Mouse (Mus musculus) hindbrain, embryonic 16.5 days (tissue): ENCODE measurements at regions not wholly inside any gene's neighbourhood (a gene's known extent, or its start where the extent isn't known, plus 50 kb on each side); places are given as distances from the start of the nearest gene placed in this dataset.

ENCODE experiments used
- ATAC-seq: fragments of 200-750 bp; cut with Nextera tagmentation; 2 replicates; pipeline ENCODE4 v1.8.0; 2017; ENCODE audit warnings: moderate TSS enrichment, moderate library complexity
- H3K27ac ChIP-seq: fragments of 300-500 bp; sonication (generic); 2 replicates; pipeline ENCODE4 v1.5.1; 2014; ENCODE audit warnings: low read depth, mild to moderate bottlenecking, control low read depth, low read length, moderate library complexity
- H3K27me3 ChIP-seq: fragments of 300-500 bp; sonication (generic); replicated peaks from 2 replicates; pipeline ENCODE4 v1.6.1; 2014; ENCODE audit warnings: low read length; ENCODE audit not compliant: control insufficient read depth, insufficient read depth
- H3K36me3 ChIP-seq: fragments of 300-500 bp; sonication (generic); 2 replicates; pipeline ENCODE4 v1.6.1; 2014; ENCODE audit warnings: mild to moderate bottlenecking, low read length, moderate library complexity, mixed read lengths; ENCODE audit not compliant: control insufficient read depth, insufficient read depth
- H3K4me1 ChIP-seq: fragments of 300-500 bp; sonication (generic); 2 replicates; pipeline ENCODE4 v1.6.1; 2014; ENCODE audit warnings: low read depth, low read length; ENCODE audit not compliant: control insufficient read depth, insufficient read depth
- H3K4me2 ChIP-seq: fragments of 300-500 bp; sonication (generic); 2 replicates; pipeline ENCODE4 v1.6.1; 2014; ENCODE audit warnings: mild to moderate bottlenecking, low read length, control low read depth, moderate library complexity
- H3K4me3 ChIP-seq: fragments of 300-500 bp; sonication (generic); 2 replicates; pipeline ENCODE4 v1.5.1; 2014; ENCODE audit warnings: mild to moderate bottlenecking, low read length, control low read depth, moderate library complexity
- H3K9ac ChIP-seq: fragments of 300-500 bp; sonication (generic); 2 replicates; pipeline ENCODE4 v1.6.1; 2014; ENCODE audit warnings: low read depth, mild to moderate bottlenecking, control low read depth, low read length, moderate library complexity
- H3K9me3 ChIP-seq: fragments of 300-500 bp; sonication (generic); 2 replicates; pipeline ENCODE4 v1.6.1; 2014; ENCODE audit warnings: mild to moderate bottlenecking, low read length, moderate library complexity; ENCODE audit not compliant: control insufficient read depth
- WGBS: fragments of 180-500 bp; shearing (Covaris S2); extraction: QIAGEN DNeasy Blood & Tissue Kit; methylation state at CpG from one replicate; pipeline ENCODE4 v1.1.7; 2014; 5-methylcytosine and 5-hydroxymethylcytosine counted together

DNA sequence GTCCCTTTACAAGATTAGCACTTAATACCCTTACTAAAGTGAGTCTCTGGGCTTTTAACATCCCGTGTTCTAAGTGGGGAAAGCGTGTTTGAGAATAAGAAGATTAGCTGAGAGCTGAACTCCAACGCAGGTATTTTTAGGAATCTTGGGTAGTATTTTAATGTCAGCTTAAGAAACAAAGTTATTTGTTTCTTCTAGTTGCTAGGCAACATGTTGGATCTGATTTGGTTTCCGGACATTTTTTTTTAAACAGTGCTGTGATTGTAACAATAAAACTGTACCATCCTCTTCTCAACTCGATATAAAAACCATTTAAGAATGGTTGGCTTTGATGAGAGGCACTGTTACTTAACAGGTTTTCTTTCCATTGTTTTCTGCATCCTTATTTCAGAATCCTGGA is 86.8 kb upstream of the Ppp1r12a start:
- peaks cover 4% of the 10 kb centered on the region; the same call in 1 of the 2 replicates for H3K4me1 ChIP-seq
- no peak overlapping the region for H3K9ac ChIP-seq
- H3K4me2 ChIP-seq: no peak overlapping the region
- no peak overlapping the region for H3K27ac ChIP-seq
- no peaks in the 10 kb centered on the region for H3K27me3 ChIP-seq
- ATAC-seq: no peak
- 53% methylated on average over 5 of the region's 5 CpGs for WGBS
- no peak overlapping the region for H3K4me3 ChIP-seq
- no peaks in the 10 kb centered on the region for H3K9me3 ChIP-seq
- no peaks in the 10 kb centered on the region for H3K36me3 ChIP-seq

DNA sequence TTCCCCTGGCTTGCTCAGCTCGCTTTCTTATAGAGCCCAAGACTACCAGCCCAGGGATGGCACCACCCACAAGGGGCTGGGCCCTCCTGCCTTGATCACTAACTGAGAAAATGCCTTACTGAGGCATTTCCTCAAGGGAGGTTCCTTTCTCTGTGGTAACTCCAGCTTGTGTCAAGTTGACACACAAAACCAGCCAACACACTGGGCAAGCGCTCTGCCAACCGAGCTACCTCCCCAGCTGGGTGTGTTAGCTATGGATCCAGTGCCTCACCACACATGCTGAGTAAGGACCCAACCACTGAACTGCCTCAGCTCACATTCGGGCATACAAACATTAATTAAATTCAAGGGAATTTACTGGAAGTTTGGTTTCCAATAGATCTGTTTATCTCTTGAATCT is 88.2 kb upstream of the Ppp1r12a start:
- no peak for ATAC-seq
- H3K9ac ChIP-seq: no peak overlapping the region

DNA sequence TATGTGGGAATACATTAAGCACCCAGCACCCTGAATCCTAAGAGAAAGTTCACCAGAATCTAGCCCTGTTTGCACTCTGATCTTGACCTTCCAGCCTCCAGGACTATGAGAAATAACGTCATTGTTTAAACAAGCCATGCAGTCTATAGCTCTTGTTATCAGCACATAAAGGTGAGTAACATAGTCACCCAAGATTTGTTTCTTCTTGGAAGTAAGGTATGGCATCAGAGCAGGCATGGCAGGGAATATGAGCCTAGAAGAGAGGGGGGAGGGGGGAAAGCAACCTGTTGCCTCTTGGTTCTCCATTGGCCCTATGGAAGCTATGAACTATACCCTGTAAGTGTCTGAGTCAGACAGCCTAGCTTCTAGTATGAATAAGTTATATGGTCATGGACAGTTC is 89.8 kb upstream of the Ppp1r12a start:
- ATAC-seq: no peak
- H3K36me3 ChIP-seq: no peaks in the 10 kb centered on the region
- 98% methylated on average over 1 of the region's 1 CpGs for WGBS
- no peak overlapping the region for H3K4me3 ChIP-seq
- H3K9me3 ChIP-seq: no peaks in the 10 kb centered on the region
- H3K27me3 ChIP-seq: no peaks in the 10 kb centered on the region
- H3K9ac ChIP-seq: no peak overlapping the region
- no peak overlapping the region for H3K27ac ChIP-seq
- H3K4me2 ChIP-seq: no peak overlapping the region
- H3K4me1 ChIP-seq: peaks cover 4% of the 10 kb centered on the region; the same call in 1 of the 2 replicates

More for the DNA sequence above, 88.2 kb upstream of the Ppp1r12a start:
- Histone ChIP-seq H3K4me3 (no peak overlapping the region), H3K4me1 (peaks cover 4% of the 10 kb centered on the region; the same call in 1 of the 2 replicates), H3K27me3 (no peaks in the 10 kb centered on the region), H3K36me3 (no peaks in the 10 kb centered on the region), H3K9me3 (no peaks in the 10 kb centered on the region), H3K27ac (no peak overlapping the region), H3K4me2 (no peak overlapping the region)
- WGBS: 83% methylated on average over 4 of the region's 4 CpGs

DNA sequence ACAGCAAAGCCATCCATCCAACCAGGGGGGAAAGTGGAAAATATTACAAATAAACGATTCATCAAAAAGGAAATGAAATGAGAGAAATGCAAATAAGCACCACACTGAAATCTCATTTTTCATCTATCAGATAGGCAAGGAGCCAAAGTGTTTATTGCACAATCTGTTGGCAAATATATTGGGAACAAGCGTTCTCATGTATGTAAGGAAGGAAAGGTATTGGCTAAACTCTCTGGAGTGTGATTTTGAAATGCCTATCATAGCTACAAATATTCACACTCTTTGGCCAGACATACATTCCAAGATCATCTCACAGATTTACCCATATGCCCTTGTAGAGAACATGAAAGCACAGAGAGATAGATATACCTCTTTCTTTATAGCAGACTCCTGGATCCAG is 90.6 kb upstream of the Ppp1r12a start:
- no peak overlapping the region for H3K9ac ChIP-seq
- WGBS: 79% methylated on average over 2 of the region's 2 CpGs
- no peaks in the 10 kb centered on the region for H3K9me3 ChIP-seq
- H3K4me3 ChIP-seq: no peak overlapping the region
- no peak overlapping the region for H3K4me2 ChIP-seq
- no peaks in the 10 kb centered on the region for H3K27me3 ChIP-seq
- no peaks in the 10 kb centered on the region for H3K36me3 ChIP-seq
- no peak for ATAC-seq
- no peak overlapping the region for H3K27ac ChIP-seq
- peaks cover 4% of the 10 kb centered on the region; the same call in 1 of the 2 replicates for H3K4me1 ChIP-seq

DNA sequence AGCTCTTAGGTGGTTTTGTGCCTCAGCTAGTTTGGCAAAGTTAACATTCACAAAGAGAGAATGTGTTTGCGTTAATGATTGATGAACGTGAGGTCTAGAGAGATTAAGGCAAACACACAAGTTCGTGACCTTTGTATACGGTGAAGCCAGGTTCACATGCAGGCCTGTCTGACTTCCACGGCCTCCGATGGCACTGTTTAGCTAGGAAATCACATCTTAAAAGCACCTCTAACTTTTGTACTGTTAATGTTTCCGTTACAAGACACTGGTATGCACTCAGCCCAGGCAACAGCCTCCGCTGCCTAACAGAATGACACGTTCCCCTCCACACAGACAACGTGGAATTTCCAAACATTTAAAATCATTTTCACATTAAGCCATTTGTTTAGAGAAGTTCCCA is 94.3 kb upstream of the Ppp1r12a start:
- no peak for ATAC-seq
- H3K4me2 ChIP-seq: no peak overlapping the region
- no peaks in the 10 kb centered on the region for H3K27me3 ChIP-seq
- WGBS: 78% methylated on average over 10 of the region's 10 CpGs
- H3K4me3 ChIP-seq: no peak overlapping the region
- H3K36me3 ChIP-seq: no peaks in the 10 kb centered on the region
- no peak overlapping the region for H3K27ac ChIP-seq
- H3K4me1 ChIP-seq: no peaks in the 10 kb centered on the region
- no peaks in the 10 kb centered on the region for H3K9me3 ChIP-seq
- no peak overlapping the region for H3K9ac ChIP-seq

DNA sequence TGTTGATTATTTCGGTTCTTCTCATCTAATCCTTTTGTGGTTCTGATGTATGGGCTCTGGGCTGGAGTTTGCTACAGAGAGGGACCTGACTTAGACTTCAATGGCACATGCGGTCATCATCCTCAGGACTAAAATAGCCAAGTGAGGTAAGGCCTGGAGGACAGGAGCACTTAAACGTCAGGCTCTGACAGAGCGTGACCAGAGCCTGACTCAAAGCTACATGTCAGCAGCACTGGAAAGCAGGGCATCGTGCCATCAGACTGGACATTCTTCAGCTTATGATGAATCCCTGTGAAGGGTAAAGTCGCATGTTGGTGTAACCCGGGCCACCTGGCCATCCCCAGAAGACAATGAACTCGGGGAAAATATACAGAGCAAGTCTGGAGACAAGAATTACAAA is 95.8 kb upstream of the Ppp1r12a start:
- no peak overlapping the region for H3K4me2 ChIP-seq
- H3K4me1 ChIP-seq: no peaks in the 10 kb centered on the region
- H3K36me3 ChIP-seq: no peaks in the 10 kb centered on the region
- H3K27me3 ChIP-seq: no peaks in the 10 kb centered on the region
- H3K27ac ChIP-seq: no peak overlapping the region
- H3K4me3 ChIP-seq: no peak overlapping the region
- WGBS: 85% methylated on average over 8 of the region's 8 CpGs
- no peaks in the 10 kb centered on the region for H3K9me3 ChIP-seq
- no peak for ATAC-seq
- H3K9ac ChIP-seq: no peak overlapping the region

DNA sequence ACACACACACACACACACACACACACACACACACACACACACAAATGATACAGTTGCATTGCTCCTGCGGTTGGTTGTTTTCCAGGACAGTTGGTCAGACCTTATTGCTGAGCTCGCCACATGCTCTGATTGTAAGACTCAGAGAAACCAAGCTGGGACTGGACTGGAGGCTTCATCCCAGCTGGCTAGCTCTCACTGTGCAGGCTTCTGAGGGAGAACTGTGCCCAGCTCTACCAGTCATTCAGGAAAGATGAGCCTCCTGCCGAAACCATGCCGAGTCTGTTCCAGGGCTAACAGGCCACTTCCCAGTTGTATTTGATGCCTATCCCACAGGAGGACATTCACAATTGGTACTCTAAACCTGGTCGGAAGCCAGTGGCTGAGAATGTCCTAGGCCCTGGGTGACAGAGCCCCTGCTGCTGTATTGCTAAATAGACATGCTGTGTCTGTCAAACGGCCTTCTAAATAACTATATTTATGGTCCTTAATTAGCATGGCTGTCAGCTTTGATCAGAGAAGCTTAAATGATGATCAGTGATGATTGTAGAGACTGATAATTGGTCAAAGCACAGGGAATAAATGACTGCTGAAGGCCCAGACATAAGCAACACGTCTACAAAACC is 100.1 kb upstream of the Ppp1r12a start:
- WGBS: 37% methylated on average over 7 of the region's 7 CpGs
- no peak overlapping the region for H3K27ac ChIP-seq

DNA sequence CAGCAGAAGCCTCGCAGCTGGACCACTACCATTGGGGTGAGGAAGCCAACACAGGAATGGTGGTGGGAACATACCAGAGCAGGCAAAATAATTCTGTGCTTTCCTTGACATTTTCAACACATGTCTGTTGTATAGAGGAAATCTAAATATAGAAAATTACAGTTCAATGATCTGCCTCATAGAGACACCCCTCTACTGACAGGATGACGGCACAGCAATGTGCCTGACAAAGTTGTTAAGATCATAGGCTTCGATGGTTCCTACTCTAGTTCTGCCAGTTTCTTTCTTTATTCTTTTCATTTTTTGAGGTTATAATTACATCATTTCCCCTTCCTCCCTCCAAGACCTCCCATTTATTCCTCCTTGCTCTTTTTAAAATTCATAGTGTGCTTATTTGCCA is 101.4 kb upstream of the Ppp1r12a start:
- H3K4me2 ChIP-seq: no peak overlapping the region
- H3K27me3 ChIP-seq: no peaks in the 10 kb centered on the region
- no peak overlapping the region for H3K9ac ChIP-seq
- H3K36me3 ChIP-seq: no peaks in the 10 kb centered on the region
- ATAC-seq: no peak
- 79% methylated on average over 3 of the region's 3 CpGs for WGBS
- H3K4me1 ChIP-seq: no peaks in the 10 kb centered on the region
- no peak overlapping the region for H3K27ac ChIP-seq
- no peak overlapping the region for H3K4me3 ChIP-seq
- no peaks in the 10 kb centered on the region for H3K9me3 ChIP-seq

More for the DNA sequence above, 100.1 kb upstream of the Ppp1r12a start:
- H3K9ac ChIP-seq: no peak overlapping the region
- H3K36me3 ChIP-seq: no peaks in the 10 kb centered on the region
- H3K9me3 ChIP-seq: no peaks in the 10 kb centered on the region
- H3K4me2 ChIP-seq: no peak overlapping the region
- H3K27me3 ChIP-seq: no peaks in the 10 kb centered on the region
- no peaks in the 10 kb centered on the region for H3K4me1 ChIP-seq
- H3K4me3 ChIP-seq: no peak overlapping the region
- ATAC-seq: peak; percentile 88

DNA sequence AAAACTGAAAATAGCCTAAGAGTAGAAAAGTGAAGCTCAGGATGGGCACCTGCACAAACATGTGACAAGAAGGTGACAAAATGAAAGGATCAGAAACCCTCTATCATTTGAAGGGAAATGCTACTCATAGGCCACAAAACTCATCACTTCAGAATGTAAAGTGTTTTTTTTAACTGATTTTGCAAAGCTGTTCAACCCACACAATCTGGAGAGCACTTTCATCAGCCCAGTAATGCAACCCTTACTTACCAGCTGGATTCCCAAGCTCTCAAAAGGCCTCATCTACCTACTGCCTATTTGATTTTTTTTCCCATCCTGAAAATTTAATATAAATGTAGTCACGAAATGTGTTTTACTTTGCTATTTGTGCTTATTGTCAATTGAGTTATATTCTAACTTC is 110.4 kb upstream of the Ppp1r12a start:
- Histone ChIP-seq H3K36me3 (no peaks in the 10 kb centered on the region), H3K4me2 (no peak overlapping the region), H3K9ac (no peak overlapping the region), H3K27ac (no peak overlapping the region), H3K4me3 (no peak overlapping the region), H3K27me3 (no peaks in the 10 kb centered on the region), H3K4me1 (no peaks in the 10 kb centered on the region), H3K9me3 (no peaks in the 10 kb centered on the region)
- WGBS: 96% methylated on average over 1 of the region's 1 CpGs
- ATAC-seq: no peak

DNA sequence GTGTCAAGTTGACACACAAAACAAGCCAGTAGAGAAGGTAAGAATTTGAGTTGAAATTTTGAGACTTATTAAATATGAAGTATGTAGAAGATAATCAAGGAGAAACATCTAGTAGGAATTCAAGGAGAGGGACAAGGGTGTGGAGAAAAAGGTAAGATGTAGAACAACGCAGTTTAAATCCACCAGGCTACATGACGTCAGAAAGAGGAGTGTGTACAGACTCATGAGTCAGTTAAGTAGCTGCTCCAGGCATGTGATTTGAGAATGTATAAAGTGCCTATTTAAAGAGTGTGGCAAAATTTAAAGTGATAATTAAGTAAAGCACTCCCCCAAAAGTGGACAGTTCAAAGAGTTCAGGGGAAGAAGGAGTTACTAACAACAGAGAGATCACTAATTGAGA is 113.6 kb upstream of the Ppp1r12a start:
- H3K9ac ChIP-seq: no peak overlapping the region
- no peaks in the 10 kb centered on the region for H3K9me3 ChIP-seq
- H3K4me1 ChIP-seq: no peaks in the 10 kb centered on the region
- H3K4me3 ChIP-seq: no peak overlapping the region
- ATAC-seq: no peak
- no peaks in the 10 kb centered on the region for H3K36me3 ChIP-seq
- WGBS: 92% methylated on average over 2 of the region's 2 CpGs
- H3K4me2 ChIP-seq: no peak overlapping the region
- no peaks in the 10 kb centered on the region for H3K27me3 ChIP-seq
- H3K27ac ChIP-seq: no peak overlapping the region
